Mouse (Mus musculus) CH12F3 (cell line): ENCODE measurements around the gene Pitpna.

Source experiments
- in situ Hi-C: fragments of 300-500 bp; cut with MboI; formaldehyde crosslinking; loops from 2 replicates; pipeline ENCODE4 v1.14.3; 2020; ENCODE audit warnings: low sequenced_read_pairs

Pitpna gene

GRCm38 (mm10) chr11:75562840-75563239 is 25.1 kb upstream of the Pitpna start:
- in situ Hi-C loops = no loop called here

GRCm38 (mm10) chr11:75563851-75564548 is 23.9 kb upstream of the Pitpna start:
- in situ Hi-C loops = no loop called here

GRCm38 (mm10) chr11:75565849-75566248 is 22.0 kb upstream of the Pitpna start:
- in situ Hi-C loops = no loop called here

- in situ Hi-C loops = no loop called here
Observed at GRCm38 (mm10) chr11:75566276-75567196, 21.4 kb upstream of the Pitpna start.

- in situ Hi-C loops = no loop called here
Observed at GRCm38 (mm10) chr11:75567346-75568114, 20.4 kb upstream of the Pitpna start.

- in situ Hi-C loops = no loop called here
Observed at GRCm38 (mm10) chr11:75568115-75568511, 19.8 kb upstream of the Pitpna start.

- in situ Hi-C loops = no loop called here
Observed at GRCm38 (mm10) chr11:75568962-75569361, 18.9 kb upstream of the Pitpna start.

GRCm38 (mm10) chr11:75570375-75571125 is 17.3 kb upstream of the Pitpna start:
- in situ Hi-C loops = loop anchor here (5.0 kb wide), 1 partner anchor 38 kb away; the partner anchor contains the start of gene Slc43a2

GRCm38 (mm10) chr11:75571126-75571990 is 16.5 kb upstream of the Pitpna start:
- in situ Hi-C loops = loop anchor here (5.0 kb wide), 1 partner anchor 39 kb away; the partner anchor contains the start of gene Slc43a2

- in situ Hi-C loops = loop anchor here (5.0 kb wide), 1 partner anchor 40 kb away; the partner anchor contains the start of gene Slc43a2
Observed at GRCm38 (mm10) chr11:75572301-75572791, 15.6 kb upstream of the Pitpna start.

GRCm38 (mm10) chr11:75572854-75573650 is 14.8 kb upstream of the Pitpna start:
- in situ Hi-C loops = loop anchor here (5.0 kb wide), 1 partner anchor 41 kb away; the partner anchor contains the start of gene Slc43a2

- in situ Hi-C loops = loop anchor here (5.0 kb wide), 1 partner anchor 42 kb away; the partner anchor contains the start of gene Slc43a2
Observed at GRCm38 (mm10) chr11:75574378-75575123, 13.3 kb upstream of the Pitpna start.

GRCm38 (mm10) chr11:75575560-75576123 is 12.3 kb upstream of the Pitpna start:
- in situ Hi-C loops = no loop called here

- in situ Hi-C loops = no loop called here
Observed at GRCm38 (mm10) chr11:75578609-75579008, 9.3 kb upstream of the Pitpna start.

- in situ Hi-C loops = no loop called here
Observed at GRCm38 (mm10) chr11:75581495-75582149, 6.3 kb upstream of the Pitpna start.

GRCm38 (mm10) chr11:75583521-75583920 is 4.4 kb upstream of the Pitpna start:
- in situ Hi-C loops = no loop called here

- in situ Hi-C loops = no loop called here
Observed at GRCm38 (mm10) chr11:75585061-75585460, 2.8 kb upstream of the Pitpna start.
